Mouse (Mus musculus): Measurements from ENCODE around the gene Cdk14. TPM values are rescaled to one million over a fixed set of nuclear protein-coding genes. Genes with fewer than 3 reads are reported as not detected.

Gene Cdk14
- polyA plus RNA-seq, 1 experiment: 83.4 TPM

DNA sequence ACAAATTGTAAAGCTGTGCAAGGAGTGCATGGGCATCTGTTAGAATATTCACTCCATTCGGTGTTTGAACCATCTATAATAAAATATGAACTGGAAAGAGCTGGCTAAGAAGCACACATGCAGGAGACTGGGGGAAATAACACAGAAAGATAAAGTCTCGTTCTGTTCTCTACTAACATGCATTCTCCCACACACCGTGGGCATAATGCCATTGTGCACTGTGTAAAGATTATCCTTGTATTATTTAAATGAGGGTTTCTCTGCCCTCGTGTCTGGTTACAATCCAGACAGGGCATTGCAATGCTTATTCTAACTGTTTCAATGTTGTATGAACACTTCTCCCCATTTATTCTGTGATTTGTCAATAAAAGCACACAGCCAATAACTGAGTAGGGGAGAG lies 18.1 kb downstream of the Cdk14 start:
- TF ChIP-seq CTCF (IDR thresholded peaks at IDR 0.05; ENCODE audit: insufficient read depth, low read depth, low read length) (no peak), POLR2A (IDR thresholded peaks at IDR 0.05; ENCODE audit: insufficient read depth, low read depth, low read length) (no peak)

DNA sequence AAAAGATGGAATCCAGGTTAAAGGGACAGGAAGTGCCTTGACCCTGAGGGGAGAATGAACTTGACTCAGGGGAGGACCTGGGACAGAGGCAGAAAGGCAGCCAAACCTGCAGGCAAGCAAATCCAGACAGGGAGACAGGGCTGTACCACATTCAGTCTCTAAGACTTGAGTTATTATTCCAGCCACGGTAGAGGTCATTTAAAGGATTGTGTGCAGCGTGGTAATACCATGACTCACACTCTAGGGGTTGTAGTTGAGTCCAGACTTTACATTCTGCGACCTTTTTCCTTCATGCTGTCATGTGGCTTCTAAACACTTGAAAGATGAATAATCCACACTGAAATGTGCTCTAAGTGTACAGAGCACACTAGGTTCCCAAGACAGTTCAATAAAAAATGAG lies 27.3 kb downstream of the Cdk14 start:
- TF ChIP-seq POLR2A (IDR thresholded peaks at IDR 0.05; ENCODE audit: insufficient read depth, low read depth, low read length) (no peak), CTCF (IDR thresholded peaks at IDR 0.05; ENCODE audit: insufficient read depth, low read depth, low read length) (no peak)
- WGBS: 49% methylated on average over 3 of the region's 3 CpGs
- Histone ChIP-seq H3K4me3 (ENCODE audit: insufficient read depth, low read depth, low read length) (no peak overlapping the region), H3K27ac (ENCODE audit: insufficient read depth, low read depth, low read length) (no peak overlapping the region), H3K4me1 (ENCODE audit: control insufficient read depth, insufficient read depth, low read length) (no peaks in the 10 kb centered on the region)

More for the DNA sequence above, 18.1 kb downstream of the Cdk14 start:
- H3K27ac ChIP-seq (ENCODE audit: insufficient read depth, low read depth, low read length): no peak overlapping the region
- H3K4me1 ChIP-seq (ENCODE audit: control insufficient read depth, insufficient read depth, low read length): no peaks in the 10 kb centered on the region
- H3K4me3 ChIP-seq (ENCODE audit: insufficient read depth, low read depth, low read length): no peak overlapping the region
- WGBS: 41% methylated on average over 4 of the region's 4 CpGs

DNA sequence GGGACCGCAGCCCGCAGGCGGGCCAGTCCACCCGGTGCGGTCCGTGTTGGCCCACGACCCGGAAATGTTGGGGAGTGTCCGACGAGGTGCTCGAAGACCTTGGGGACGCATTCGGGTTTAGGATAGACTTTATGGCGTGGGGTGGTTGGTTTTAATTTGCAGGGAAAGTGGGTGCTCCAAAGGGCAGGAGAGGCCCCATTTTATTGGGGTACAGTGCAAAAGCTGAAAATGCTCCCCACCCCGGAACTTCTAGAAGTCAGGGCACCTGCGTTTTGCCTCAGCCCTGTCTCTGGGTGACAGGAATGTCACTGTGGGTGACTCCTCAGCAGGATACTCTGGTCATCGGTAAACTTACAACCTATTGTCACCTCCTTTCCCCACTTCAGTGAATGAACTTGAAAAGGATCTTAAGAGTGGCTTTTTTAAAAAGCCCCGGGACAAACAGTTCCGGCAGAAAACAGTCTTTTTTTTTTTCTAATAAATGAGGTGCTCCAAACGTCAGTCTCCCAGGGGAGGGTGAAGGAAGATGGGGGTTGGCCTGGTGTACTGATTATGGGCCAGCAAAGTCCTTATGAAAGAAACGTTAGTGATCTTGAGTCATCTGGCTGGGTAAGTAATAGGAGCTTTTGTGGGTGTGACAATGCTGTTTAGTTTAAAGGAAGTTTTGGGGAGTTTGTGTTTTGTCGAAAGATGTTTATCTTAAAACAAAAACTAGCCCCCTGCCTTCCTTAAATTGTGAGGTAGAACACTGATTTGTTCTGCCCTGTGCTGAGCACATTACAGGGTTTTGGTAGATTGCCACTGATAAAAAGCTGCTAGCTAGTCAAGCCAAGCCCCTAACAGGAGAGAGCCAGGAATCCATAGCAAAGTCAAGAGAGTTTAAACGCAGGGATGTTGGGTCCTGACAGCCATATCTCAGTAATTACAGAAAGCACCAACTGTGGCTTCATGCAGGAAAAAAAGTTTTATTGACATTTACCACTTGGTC lies 39.1 kb downstream of the Cdk14 start:
- H3K4me3 ChIP-seq (ENCODE audit: insufficient read depth, low read depth, low read length): peak overlapping the region; percentile 86
- TF ChIP-seq CTCF (IDR thresholded peaks at IDR 0.05; ENCODE audit: insufficient read depth, low read depth, low read length) (no peak), POLR2A (IDR thresholded peaks at IDR 0.05; ENCODE audit: insufficient read depth, low read depth, low read length) (no peak)
- peaks cover 5% of the 10 kb centered on the region; the same call in 1 of the 2 replicates for H3K4me1 ChIP-seq (ENCODE audit: control insufficient read depth, insufficient read depth, low read length)
- H3K27ac ChIP-seq (ENCODE audit: insufficient read depth, low read depth, low read length): 0 out of 2 replicates have a peak overlapping the region, but pooled peaks have one; percentile 21
- 2% methylated on average over 23 of the region's 23 CpGs for WGBS

DNA sequence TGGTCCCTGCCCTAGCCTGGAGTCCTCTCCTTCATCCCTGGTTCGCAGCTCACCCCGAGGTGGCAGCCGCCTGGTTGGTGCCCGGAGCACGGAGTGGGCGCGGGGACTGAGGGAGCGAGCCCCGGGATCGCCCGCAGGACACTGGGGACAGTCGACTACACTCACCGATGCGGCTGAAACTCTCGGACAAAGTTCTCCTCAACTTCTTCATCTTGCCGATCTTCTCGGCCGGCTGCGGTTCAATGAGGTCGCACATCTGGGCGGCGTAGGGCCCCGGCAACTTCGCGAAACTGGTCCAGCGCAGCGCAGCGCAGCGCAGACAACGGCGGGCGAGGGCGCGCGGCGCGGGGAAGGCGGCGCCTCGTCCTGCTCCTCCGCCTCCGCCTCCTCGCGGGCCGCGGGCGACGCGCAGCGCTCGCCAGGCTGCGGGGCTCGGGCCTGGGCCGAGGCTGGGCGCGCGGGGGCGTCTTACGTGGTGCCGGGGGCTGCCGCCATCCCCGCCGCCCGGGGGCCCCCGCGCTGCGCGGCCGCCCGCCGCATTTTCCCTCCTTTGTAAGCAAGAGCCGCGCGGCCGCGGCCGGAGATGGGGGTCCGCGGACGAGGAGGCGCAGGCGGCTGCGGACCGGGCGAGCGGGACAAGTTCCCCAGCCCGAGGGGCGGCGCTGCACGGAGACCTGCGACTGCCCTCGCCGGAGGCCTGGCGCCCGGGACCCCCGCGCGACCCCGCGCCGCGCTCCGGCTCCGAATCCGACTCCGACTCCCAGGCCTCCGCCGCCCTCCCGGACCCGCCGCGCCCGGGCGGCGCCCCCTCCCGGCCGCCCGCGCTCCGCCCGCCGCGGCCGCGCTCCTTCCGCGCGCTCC lies 40.0 kb downstream of the Cdk14 start:
- H3K4me3 ChIP-seq (ENCODE audit: insufficient read depth, low read depth, low read length): peak overlapping the region; percentile 86
- TF ChIP-seq CTCF (IDR thresholded peaks at IDR 0.05; ENCODE audit: insufficient read depth, low read depth, low read length) (no peak), POLR2A (IDR thresholded peaks at IDR 0.05; ENCODE audit: insufficient read depth, low read depth, low read length) (peak; percentile 40; the same call in 1 of the 2 replicates)
- under 1% methylated on average over 127 of the region's 128 CpGs for WGBS
- 0 out of 2 replicates have a peak overlapping the region, but pooled peaks have one; percentile 32 for H3K27ac ChIP-seq (ENCODE audit: insufficient read depth, low read depth, low read length)
- H3K4me1 ChIP-seq (ENCODE audit: control insufficient read depth, insufficient read depth, low read length): peaks cover 5% of the 10 kb centered on the region; the same call in 1 of the 2 replicates

DNA sequence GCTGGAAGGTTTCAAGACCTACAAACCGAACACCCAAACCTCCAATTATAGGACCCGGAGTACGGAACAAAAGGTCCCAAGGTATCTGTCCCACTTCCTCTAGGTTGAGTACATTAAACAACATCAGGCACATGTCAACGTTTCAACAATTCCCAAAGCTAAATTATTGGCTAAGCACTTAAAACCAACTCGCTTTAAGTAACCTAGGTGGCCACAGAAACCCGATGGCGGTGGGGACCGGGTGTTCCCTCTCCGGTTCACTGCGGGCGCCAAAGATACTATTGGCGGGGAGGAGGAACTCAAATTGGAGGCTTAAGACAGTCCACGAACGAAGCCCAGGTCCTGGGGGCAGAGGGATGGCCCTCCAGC lies 40.6 kb downstream of the Cdk14 start:
- TF ChIP-seq CTCF (IDR thresholded peaks at IDR 0.05; ENCODE audit: insufficient read depth, low read depth, low read length) (no peak), POLR2A (IDR thresholded peaks at IDR 0.05; ENCODE audit: insufficient read depth, low read depth, low read length) (no peak)
- WGBS: under 1% methylated on average over 14 of the region's 14 CpGs
- Histone ChIP-seq H3K4me1 (ENCODE audit: control insufficient read depth, insufficient read depth, low read length) (peaks cover 5% of the 10 kb centered on the region; the same call in 1 of the 2 replicates), H3K4me3 (ENCODE audit: insufficient read depth, low read depth, low read length) (peak overlapping the region; percentile 86), H3K27ac (ENCODE audit: insufficient read depth, low read depth, low read length) (0 out of 2 replicates have a peak overlapping the region, but pooled peaks have one; percentile 32)

DNA sequence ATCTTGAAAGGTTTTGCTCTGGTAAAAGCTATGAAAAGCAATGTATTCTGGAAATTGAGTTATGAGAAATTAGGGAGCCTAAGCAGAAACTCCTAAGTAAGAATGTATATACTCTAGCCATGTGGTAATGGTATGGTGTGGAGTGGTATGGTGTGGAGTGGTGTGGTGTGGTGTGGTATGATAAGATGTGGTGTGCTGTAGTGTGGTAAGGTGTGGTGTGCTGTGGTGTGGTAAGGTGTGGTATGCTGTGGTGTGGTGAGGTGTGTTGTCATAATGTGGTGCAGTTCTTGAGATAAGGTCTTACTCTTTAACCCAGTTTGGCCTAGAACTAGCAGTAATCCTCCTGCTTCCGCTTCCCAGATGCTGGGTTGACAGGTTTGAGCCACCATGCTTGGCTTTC lies 45.7 kb downstream of the Cdk14 start:
- Histone ChIP-seq H3K4me1 (ENCODE audit: control insufficient read depth, insufficient read depth, low read length) (peaks cover 13% of the 10 kb centered on the region), H3K27ac (ENCODE audit: insufficient read depth, low read depth, low read length) (no peak overlapping the region), H3K4me3 (ENCODE audit: insufficient read depth, low read depth, low read length) (no peak overlapping the region)
- TF ChIP-seq CTCF (IDR thresholded peaks at IDR 0.05; ENCODE audit: insufficient read depth, low read depth, low read length) (no peak), POLR2A (IDR thresholded peaks at IDR 0.05; ENCODE audit: insufficient read depth, low read depth, low read length) (no peak)
- WGBS: 97% methylated on average over 1 of the region's 1 CpGs

DNA sequence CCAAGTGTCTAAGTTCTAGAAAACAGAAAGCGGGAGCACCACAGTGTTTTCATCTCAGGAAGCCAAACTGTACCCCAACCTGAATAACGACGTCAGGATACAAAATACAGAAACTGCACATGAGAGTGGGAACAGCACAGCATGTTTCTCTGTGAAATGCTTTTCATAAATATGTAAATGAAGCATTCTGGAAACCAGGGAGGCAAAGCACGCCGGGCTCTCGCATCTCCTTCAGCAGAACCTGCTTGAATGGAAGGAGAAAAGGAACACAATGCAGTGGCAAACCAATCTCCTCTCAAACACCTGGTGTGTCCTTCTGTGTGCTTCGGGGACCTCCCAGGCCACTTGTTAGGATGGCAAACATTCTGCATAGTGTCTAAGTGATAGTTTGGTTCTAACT lies 46.6 kb downstream of the Cdk14 start:
- TF ChIP-seq POLR2A (IDR thresholded peaks at IDR 0.05; ENCODE audit: insufficient read depth, low read depth, low read length): no peak
- no peak for TF ChIP-seq CTCF (IDR thresholded peaks at IDR 0.05; ENCODE audit: insufficient read depth, low read depth, low read length)
- Histone ChIP-seq H3K27ac (ENCODE audit: insufficient read depth, low read depth, low read length) (no peak overlapping the region), H3K4me1 (ENCODE audit: control insufficient read depth, insufficient read depth, low read length) (peaks cover 13% of the 10 kb centered on the region), H3K4me3 (ENCODE audit: insufficient read depth, low read depth, low read length) (no peak overlapping the region)
- WGBS: 42% methylated on average over 7 of the region's 7 CpGs

DNA sequence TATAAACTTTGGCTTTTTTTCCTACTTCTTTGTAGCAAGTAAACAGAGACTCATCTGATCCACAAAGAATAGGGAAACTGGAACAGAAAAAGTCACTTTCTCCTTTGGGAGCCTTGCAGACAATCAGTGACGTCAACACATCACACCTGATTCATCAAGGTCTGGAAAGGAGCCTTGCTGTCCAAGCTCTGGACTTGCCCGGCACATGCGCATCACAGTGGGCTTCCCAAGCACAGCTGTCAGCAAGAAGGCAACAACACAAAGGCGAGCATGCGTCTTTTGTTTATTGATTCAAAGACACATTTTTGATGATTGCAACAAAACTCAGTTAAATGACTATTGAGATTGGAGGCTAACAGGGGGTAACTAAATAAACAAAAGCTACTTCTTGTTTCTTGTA lies 47.2 kb downstream of the Cdk14 start:
- 72% methylated on average over 5 of the region's 5 CpGs for WGBS
- Histone ChIP-seq H3K27ac (ENCODE audit: insufficient read depth, low read depth, low read length) (no peak overlapping the region), H3K4me3 (ENCODE audit: insufficient read depth, low read depth, low read length) (no peak overlapping the region), H3K4me1 (ENCODE audit: control insufficient read depth, insufficient read depth, low read length) (peaks cover 13% of the 10 kb centered on the region)
- TF ChIP-seq POLR2A (IDR thresholded peaks at IDR 0.05; ENCODE audit: insufficient read depth, low read depth, low read length) (no peak), CTCF (IDR thresholded peaks at IDR 0.05; ENCODE audit: insufficient read depth, low read depth, low read length) (no peak)

Measured in olfactory bulb, adult 2 months (tissue).